Mouse (Mus musculus) G1E (cell line): ENCODE measurements around the gene Tbc1d22a.

ENCODE experiments used
- CTCF ChIP-seq: IDR thresholded peaks from 2 replicates; pipeline ENCODE4 v1.5.1; 2012; ENCODE audit warnings: low read depth, low read length, inconsistent platforms, mixed read lengths
- GATA1 ChIP-seq: IDR thresholded peaks from 2 replicates; pipeline ENCODE4 v1.6.1; 2012; ENCODE audit warnings: borderline replicate concordance, low read length, inconsistent platforms, mixed read lengths

GRCm38 (mm10) chr15:86337726-86338125, 123.5 kb downstream of the Tbc1d22a start:
- no peak for TF ChIP-seq CTCF
- TF ChIP-seq GATA1 = no peak
